Mouse (Mus musculus): ENCODE data around the gene Cbfa2t2.

Gene Cbfa2t2

GRCm38 (mm10) chr2:154538710-154539109, 102.4 kb downstream of the Cbfa2t2 start:
- DNase-seq (ENCODE audit: low read depth) = no peak

DNA sequence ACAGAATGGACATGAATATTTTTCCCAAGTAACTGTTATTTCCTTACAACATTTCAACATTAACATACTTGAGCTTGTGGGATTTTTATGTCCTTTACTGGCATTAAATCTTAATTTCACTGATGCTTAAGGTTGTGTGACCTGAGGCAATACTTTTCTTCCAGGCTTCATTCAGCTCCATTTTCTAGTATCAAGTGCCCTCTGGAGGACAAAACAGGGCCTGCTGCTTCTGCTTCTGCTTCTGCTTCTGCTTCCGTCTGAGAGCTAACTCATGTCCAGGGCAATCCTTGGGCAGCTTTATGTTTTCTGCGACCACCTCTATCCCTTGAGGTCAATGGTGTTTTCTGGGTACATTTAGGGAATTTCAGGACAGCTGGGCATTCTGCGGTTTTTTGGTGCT, 103.4 kb downstream of the Cbfa2t2 start:
- DNase-seq (ENCODE audit: low read depth) = no peak

DNA sequence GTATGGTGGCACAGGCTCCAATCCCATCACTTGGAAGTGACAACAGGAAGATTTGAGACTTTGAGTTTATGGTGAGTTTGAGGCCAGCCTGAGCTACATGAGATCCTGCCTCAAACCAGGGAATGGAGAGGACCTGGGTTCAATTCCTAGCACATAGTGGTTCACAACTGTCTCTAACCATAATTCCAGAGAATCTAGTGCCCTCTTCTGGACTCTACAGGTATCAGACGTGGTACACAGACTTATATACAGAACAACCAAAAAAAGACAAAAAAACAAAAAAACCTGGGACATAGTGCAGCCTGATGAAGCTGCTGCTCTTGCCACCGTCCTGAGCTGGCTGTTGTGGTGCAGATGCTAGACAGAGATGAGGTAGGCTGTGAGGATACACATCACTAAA, 105.3 kb downstream of the Cbfa2t2 start:
- no peak for DNase-seq (ENCODE audit: low read depth)

- no peak for DNase-seq (ENCODE audit: low read depth)
Measured at GRCm38 (mm10) chr2:154543567-154544347, 107.5 kb downstream of the Cbfa2t2 start.

DNA sequence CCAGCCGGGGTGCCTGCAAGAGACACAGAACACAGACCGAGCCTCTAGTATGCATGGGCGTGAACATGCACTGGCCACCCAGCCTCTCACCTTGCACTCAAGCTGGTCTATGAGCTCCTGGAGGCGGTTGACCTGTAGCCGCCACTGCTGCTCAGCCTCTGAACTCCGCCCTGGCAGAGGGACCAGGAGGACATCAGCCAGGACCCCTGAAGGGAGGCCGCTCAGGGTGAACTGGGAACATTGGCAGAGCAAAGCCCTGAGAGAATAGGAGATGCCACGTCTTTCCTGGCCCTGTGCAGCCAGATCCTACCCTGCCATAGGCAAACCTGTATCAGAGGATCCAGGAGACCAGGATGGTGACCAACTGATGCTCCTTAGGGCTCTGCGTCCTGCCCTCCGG, 110.4 kb downstream of the Cbfa2t2 start, which contains the start of gene 1700003F12Rik:
Gene 1700003F12Rik, plus strand, starts transcription at position 375 of the 400 bp plus-strand sequence.
- DNase-seq (ENCODE audit: low read depth) = no peak

DNA sequence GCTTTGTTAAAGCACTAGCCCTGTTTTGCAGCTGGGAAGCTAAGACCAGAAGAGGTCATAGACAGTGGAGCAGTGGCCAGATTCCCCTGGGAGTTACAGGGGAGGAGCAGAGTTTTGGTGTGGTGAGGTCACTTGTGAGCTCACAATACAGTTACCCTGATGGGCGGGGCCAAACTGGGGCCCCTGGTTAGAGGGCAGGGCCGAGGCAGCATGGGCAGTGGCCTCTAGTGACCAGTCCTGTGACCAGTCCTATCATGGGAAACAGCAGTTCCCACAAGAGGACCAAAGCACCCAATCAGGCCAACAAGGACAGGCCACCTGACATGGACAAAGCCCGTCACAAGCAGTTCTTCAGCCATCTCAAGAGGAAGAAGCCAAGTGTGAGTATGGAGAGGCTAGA, 112.4 kb downstream of the Cbfa2t2 start:
- no peak for DNase-seq (ENCODE audit: low read depth)

- no peak for DNase-seq (ENCODE audit: low read depth)
Measured at GRCm38 (mm10) chr2:154549127-154549885, 113.0 kb downstream of the Cbfa2t2 start.

GRCm38 (mm10) chr2:154549886-154550189, 113.6 kb downstream of the Cbfa2t2 start:
- DNase-seq (ENCODE audit: low read depth) = no peak

DNA sequence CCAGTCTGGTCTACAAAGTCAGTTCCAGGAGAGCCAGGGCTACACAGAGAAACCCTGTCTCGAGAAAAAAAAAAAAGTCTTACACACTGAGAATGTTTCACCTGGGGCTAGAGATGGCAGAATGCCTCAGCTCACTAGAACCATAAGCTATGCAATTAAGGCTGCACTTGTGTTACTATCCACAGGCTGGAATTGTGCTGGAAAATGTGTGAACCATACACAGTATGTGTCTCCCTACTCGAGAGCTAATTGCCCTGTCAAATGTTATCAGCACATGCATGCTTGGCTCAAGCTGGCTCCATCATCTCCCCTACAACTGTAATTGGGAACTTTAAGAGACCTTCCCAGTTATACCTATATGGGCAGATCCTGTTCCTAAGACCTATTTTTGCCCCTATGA, 114.7 kb downstream of the Cbfa2t2 start:
- DNase-seq (ENCODE audit: low read depth) = no peak

GRCm38 (mm10) chr2:154551476-154551875, 115.2 kb downstream of the Cbfa2t2 start, which contains the start of gene Actl10:
Gene Actl10, plus strand, starts transcription at chr2:154551776.
- no peak for DNase-seq (ENCODE audit: low read depth)

- DNase-seq (ENCODE audit: low read depth) = no peak
Measured at GRCm38 (mm10) chr2:154551927-154552326, 115.6 kb downstream of the Cbfa2t2 start.

GRCm38 (mm10) chr2:154552424-154552907, 116.2 kb downstream of the Cbfa2t2 start:
- DNase-seq (ENCODE audit: low read depth) = no peak

GRCm38 (mm10) chr2:154555235-154555634, 119.0 kb downstream of the Cbfa2t2 start:
- no peak for DNase-seq (ENCODE audit: low read depth)

- no peak for DNase-seq (ENCODE audit: low read depth)
Measured at GRCm38 (mm10) chr2:154557184-154557832, 121.0 kb downstream of the Cbfa2t2 start.

DNA sequence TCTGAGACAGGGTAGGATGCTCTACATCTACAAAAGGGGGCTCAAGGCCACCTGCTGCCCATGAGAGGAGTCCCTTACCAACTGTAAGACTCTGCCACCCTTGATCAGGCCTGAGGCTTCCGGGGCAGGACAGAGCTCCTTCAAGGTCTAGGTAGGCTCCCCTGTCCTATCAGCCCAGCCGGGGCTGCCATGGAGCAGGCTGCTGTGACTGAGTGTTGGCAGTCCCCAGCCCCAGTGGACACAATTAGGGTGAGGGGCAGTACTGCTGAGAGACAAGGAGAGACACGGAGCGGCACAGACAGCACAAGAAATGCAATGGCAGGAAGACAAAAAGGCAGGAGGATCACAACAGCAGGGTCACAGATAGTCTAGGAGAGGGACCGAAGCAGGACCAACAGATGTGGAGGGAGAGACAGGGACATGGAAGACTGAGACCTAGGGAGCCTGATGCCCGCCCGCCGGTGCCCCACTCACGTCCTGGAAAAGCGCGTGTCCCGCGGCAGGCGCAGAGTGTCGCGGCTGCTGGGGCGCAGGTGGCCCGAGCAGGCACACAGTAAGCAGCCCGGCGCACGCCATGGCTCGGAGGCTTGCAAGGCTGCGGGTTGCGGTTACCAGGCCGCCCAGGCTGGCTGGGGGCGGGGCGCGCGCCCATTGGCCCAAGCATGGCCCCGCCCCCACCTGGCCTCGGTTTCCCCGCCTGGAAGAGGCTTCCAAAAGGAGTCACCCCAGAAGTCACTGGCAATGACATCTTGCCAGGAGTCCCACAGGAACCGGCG, 122.2 kb downstream of the Cbfa2t2 start, which contains the start of gene Necab3:
Gene Necab3, minus strand, starts transcription at position 627 of the 776 bp plus-strand sequence.
- no peak for DNase-seq (ENCODE audit: low read depth)

DNA sequence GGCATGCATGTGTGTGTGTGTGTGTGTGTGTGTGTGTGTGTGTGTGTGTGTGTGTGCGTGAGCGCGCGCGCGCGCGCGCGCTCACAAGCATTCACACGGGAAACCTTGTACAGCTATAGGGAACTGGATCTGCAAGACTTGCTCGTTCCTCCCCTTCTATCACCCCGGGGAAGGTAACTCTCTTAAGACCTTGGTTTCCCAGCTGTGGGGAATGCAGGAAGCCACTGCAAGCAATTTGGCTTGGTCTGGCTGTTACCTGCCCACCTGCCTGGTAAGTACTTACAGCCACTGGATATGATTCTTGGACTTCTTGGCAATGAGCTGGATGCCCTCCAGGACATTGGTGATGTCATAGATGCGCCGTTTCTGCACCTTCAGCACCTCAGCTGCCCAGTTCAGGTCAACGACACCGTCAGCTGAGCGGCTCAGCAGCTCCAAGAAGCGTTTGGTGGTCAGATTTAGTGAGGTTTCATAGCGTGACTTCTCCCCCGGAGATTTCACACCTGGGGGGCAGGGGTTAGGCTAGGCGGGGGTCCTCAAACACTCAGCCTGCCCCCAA, 127.4 kb downstream of the Cbfa2t2 start:
- DNase-seq (ENCODE audit: low read depth) = no peak

- no peak for DNase-seq (ENCODE audit: low read depth)
Measured at GRCm38 (mm10) chr2:154565562-154565961, 129.3 kb downstream of the Cbfa2t2 start.

- DNase-seq (ENCODE audit: low read depth) = no peak
Measured at GRCm38 (mm10) chr2:154566641-154567040, 130.4 kb downstream of the Cbfa2t2 start.

DNA sequence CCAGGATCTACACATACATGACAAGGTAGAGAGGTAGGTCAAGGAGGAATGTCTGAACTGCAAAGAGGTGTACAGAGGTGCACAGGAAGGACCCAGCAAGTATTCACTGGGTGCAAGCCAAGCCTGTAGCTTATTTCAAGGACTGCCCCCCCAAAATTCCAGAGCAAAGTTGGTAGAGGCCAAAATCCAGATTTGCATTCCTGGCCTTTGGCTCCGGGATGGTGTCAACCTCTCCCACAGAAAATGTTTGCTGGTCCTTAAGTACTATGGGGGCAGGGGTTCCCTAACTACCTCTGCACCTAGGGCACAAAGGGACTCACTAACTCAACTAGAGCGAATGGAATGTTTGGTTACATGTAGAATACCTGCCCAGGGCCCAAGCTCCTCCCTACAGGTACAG, 131.5 kb downstream of the Cbfa2t2 start:
- no peak for DNase-seq (ENCODE audit: low read depth)

DNA sequence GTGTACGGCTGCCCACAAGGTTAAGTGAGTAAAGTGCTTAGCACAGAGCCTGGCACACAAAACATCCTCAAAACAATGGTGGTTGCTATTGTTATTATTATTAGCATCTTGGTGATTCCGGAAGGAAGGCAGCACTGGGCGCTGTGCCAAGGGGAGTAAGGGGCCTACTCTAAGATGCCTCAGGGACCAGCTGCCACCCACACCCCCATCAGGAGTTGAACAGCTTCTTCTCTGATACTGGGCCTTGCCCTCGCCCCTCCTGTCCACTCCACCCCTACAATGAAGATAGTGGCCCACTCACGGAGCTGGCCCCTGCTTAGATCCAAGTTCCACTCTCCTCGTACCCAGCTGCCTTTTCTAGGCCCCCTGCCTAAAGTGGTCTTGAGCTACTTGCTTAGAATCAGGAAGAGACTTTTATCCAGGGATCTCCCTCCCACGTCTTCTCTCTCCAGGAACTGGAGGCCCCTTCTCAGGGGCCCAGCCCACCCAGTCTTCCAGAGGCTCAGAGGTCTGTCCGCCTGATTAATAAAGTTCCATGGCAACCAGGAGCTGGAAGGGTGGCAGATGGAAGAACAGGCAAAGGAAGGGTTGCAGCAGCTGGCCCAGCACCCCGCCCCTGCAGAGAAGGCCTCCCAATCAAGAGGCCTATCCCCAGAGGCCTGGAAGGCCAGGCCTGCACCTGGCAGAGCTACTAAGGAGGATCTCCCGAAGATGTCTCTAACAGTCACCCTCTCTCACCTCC, 132.2 kb downstream of the Cbfa2t2 start:
- DNase-seq (ENCODE audit: low read depth) = no peak

All from c-Kit-positive CD71-negative TER-119-negative erythroid progenitor cells, embryonic 14.5 days (primary cell).